Mouse (Mus musculus) lung, postnatal 0 days (tissue): Measurements from ENCODE around the gene Rps6. TPM values are rescaled to one million over a fixed set of nuclear protein-coding genes. Genes with fewer than 3 reads are reported as not detected.
A peak's percentile ranks its signal among the peaks of the same experiment; 100 is the strongest.

ENCODE experiments used
- ATAC-seq: fragments of 200-750 bp; cut with Nextera tagmentation; 2 replicates; pipeline ENCODE4 v1.8.0; 2017; ENCODE audit warnings: moderate library complexity
- DNase-seq: peaks from one replicate; pipeline ENCODE4 v3.0.0-alpha.2; 2016; ENCODE audit warnings: low spot score
- H3K27ac ChIP-seq: fragments of 300-500 bp; sonication (generic); 2 replicates; pipeline ENCODE4 v1.5.1; 2014; ENCODE audit warnings: antibody characterized with exemption, mild to moderate bottlenecking, low read length, mixed read lengths
- H3K27me3 ChIP-seq: fragments of 300-500 bp; sonication (generic); replicated peaks from 2 replicates; pipeline ENCODE4 v1.6.1; 2014; ENCODE audit warnings: low read length, mixed read lengths; ENCODE audit not compliant: insufficient read depth
- H3K36me3 ChIP-seq: fragments of 300-500 bp; sonication (generic); 2 replicates; pipeline ENCODE4 v1.6.1; 2014; ENCODE audit warnings: low read length, mixed read lengths; ENCODE audit not compliant: insufficient read depth
- H3K4me1 ChIP-seq: fragments of 300-500 bp; sonication (generic); 2 replicates; pipeline ENCODE4 v1.6.1; 2014; ENCODE audit warnings: antibody characterized with exemption, low read depth, low read length, mixed read lengths; ENCODE audit not compliant: insufficient read depth
- H3K4me2 ChIP-seq: fragments of 300-500 bp; sonication (generic); replicated peaks from 2 replicates; pipeline ENCODE4 v1.6.1; 2014; ENCODE audit warnings: low read depth, mild to moderate bottlenecking, low read length, moderate library complexity, mixed read lengths
- H3K4me3 ChIP-seq: fragments of 300-500 bp; sonication (generic); 2 replicates; pipeline ENCODE4 v1.5.1; 2014; ENCODE audit warnings: low read depth, low read length
- H3K9ac ChIP-seq: fragments of 300-500 bp; sonication (generic); replicated peaks from 2 replicates; pipeline ENCODE4 v1.6.1; 2014; ENCODE audit warnings: low read depth, mild to moderate bottlenecking
- H3K9me3 ChIP-seq: fragments of 300-500 bp; sonication (generic); 2 replicates; pipeline ENCODE4 v1.6.1; 2016; ENCODE audit warnings: low read length, mixed read lengths
- CTCF ChIP-seq: IDR thresholded peaks from 2 replicates; pipeline ENCODE4 v1.5.1; 2016; ENCODE audit warnings: antibody characterized with exemption, mild to moderate bottlenecking
- EP300 ChIP-seq: IDR thresholded peaks from 2 replicates; pipeline ENCODE4 v1.6.1; 2016; ENCODE audit warnings: antibody characterized with exemption, mild to moderate bottlenecking, control low read depth
- WGBS: fragments of 180-500 bp; shearing (Covaris S2); extraction: QIAGEN DNeasy Blood & Tissue Kit; methylation state at CpG from one replicate; pipeline ENCODE4 v1.1.7; 2014; 5-methylcytosine and 5-hydroxymethylcytosine counted together
- polyA plus RNA-seq: library from polyadenylated mRNA; unstranded; fragments of >200 nt; fragmentation: Nextera tagmentation; extraction: Ambion mirVana; gene quantifications from 2 replicates; pipeline ENCODE4 v1.2.1, GENCODE M21; 2015

The Rps6 gene
- polyA plus RNA-seq, 1 experiment from 2014 or later: 491 TPM

- DNase-seq: no peak
- 89% methylated on average over 2 of the region's 2 CpGs for WGBS
These were observed 22.3 kb upstream of the Rps6 start for GRCm38 (mm10) chr4:86879477-86879876.

GRCm38 (mm10) chr4:86874146-86874847 lies 17.1 kb upstream of the Rps6 start, which contains the start of gene Acer2:
Acer2 (plus strand) TSS chr4:86874396.
- Histone ChIP-seq H3K9me3 (no peaks in the 10 kb centered on the region), H3K4me2 (peak within 1 kb of the TSS; percentile 96), H3K4me3 (peak within 1 kb of the TSS; percentile 71), H3K36me3 (no peaks in the 10 kb centered on the region), H3K27me3 (no peaks in the 10 kb centered on the region), H3K27ac (peak within 1 kb of the TSS; percentile 76), H3K9ac (peak within 1 kb of the TSS; percentile 74), H3K4me1 (no peaks in the 10 kb centered on the region)
- 2% methylated on average over 44 of the region's 60 CpGs for WGBS
- DNase-seq (peak; percentile 93), ATAC-seq (peak; percentile 99)
- TF ChIP-seq EP300 (no peak), CTCF (peak; percentile 57)

More at GRCm38 (mm10) chr4:86879477-86879876, 22.3 kb upstream of the Rps6 start:
- H3K4me2 ChIP-seq: no peak overlapping the region
- no peak overlapping the region for H3K27ac ChIP-seq
- no peaks in the 10 kb centered on the region; the same call in 1 of the 2 replicates for H3K4me1 ChIP-seq
- ATAC-seq: no peak
- no peaks in the 10 kb centered on the region for H3K9me3 ChIP-seq
- no peak overlapping the region for H3K9ac ChIP-seq
- H3K4me3 ChIP-seq: no peak overlapping the region
- H3K27me3 ChIP-seq: no peaks in the 10 kb centered on the region
- no peak for TF ChIP-seq EP300
- TF ChIP-seq CTCF: no peak
- no peaks in the 10 kb centered on the region for H3K36me3 ChIP-seq

DNA sequence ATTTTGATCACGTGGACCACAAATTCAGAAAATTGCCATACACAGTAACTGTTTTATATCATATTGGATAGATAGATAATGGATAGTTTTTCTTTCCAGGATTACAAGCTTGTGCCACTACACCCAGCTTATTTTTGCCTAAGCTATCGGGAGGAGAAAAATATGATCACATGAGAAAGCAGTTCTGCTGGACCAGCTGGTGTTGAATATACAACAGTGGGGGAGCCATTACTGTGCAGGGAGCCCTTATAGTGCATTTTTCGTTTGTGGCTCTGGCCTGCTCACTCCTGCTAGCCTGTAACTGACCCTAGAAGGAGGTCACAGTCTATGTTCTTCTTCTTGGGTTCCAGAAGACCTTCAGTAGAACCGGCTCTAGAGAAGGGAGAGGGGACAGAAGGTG lies 15.9 kb upstream of the Rps6 start:
- DNase-seq (no peak), ATAC-seq (no peak)
- Histone ChIP-seq H3K4me2 (no peak overlapping the region), H3K4me3 (no peak overlapping the region), H3K27me3 (no peaks in the 10 kb centered on the region), H3K4me1 (no peaks in the 10 kb centered on the region), H3K27ac (no peak overlapping the region), H3K9ac (no peak overlapping the region), H3K9me3 (no peaks in the 10 kb centered on the region), H3K36me3 (no peaks in the 10 kb centered on the region)
- WGBS: 50% methylated on average over 4 of the region's 4 CpGs
- TF ChIP-seq EP300 (no peak), CTCF (no peak)

DNA sequence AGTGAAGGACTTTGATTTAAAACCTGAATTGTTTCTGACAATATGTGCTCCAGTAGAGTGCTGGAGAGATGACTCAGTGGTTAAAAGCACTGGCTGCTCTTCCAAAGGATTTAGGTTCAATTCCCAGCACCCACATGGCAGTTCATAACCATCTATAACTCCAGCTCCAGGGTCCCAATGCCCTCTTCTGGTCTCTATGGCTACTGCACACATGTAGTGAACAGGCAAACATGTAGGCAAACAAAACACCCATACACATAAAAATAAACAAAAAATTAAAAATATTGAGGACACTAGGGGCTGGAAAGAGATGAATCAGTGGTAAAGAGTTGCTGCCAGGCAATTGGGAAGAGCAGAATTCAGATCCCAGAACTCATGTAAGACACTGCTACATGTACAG lies 14.8 kb upstream of the Rps6 start:
- H3K9me3 ChIP-seq: no peaks in the 10 kb centered on the region
- H3K9ac ChIP-seq: no peak overlapping the region
- H3K36me3 ChIP-seq: no peaks in the 10 kb centered on the region
- TF ChIP-seq EP300 (no peak), CTCF (no peak)
- ATAC-seq (no peak), DNase-seq (no peak)
- no peak overlapping the region for H3K27ac ChIP-seq
- H3K4me1 ChIP-seq: no peaks in the 10 kb centered on the region
- H3K27me3 ChIP-seq: no peaks in the 10 kb centered on the region
- no peak overlapping the region for H3K4me2 ChIP-seq
- H3K4me3 ChIP-seq: no peak overlapping the region

DNA sequence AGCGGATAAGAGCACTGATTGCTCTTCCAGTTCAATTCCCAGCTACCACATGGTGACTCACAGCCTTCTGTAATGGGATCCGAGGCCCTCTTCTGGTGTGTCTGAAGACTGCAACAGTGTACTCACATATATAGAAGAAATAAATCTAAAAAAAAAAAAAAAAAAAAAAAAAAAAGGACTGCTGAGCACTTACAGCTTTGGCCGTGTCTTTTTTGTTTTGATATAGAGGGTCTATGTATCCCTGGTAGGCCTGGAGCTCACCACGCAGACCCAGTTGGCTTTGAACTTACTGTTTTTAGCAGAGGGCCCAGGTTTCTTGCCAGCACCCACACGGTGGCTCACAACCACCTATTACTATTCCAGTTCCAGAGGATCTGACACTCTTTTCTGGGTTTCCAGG lies 6.9 kb upstream of the Rps6 start:
- no peaks in the 10 kb centered on the region for H3K4me1 ChIP-seq
- no peak for TF ChIP-seq CTCF
- no peak for TF ChIP-seq EP300
- H3K36me3 ChIP-seq: no peaks in the 10 kb centered on the region
- H3K27me3 ChIP-seq: no peaks in the 10 kb centered on the region
- no peak for ATAC-seq
- DNase-seq: no peak
- H3K9ac ChIP-seq: no peak overlapping the region
- no peak overlapping the region for H3K4me3 ChIP-seq
- no peaks in the 10 kb centered on the region for H3K9me3 ChIP-seq
- WGBS: 74% methylated on average over 5 of the region's 5 CpGs
- no peak overlapping the region for H3K27ac ChIP-seq
- no peak overlapping the region for H3K4me2 ChIP-seq

DNA sequence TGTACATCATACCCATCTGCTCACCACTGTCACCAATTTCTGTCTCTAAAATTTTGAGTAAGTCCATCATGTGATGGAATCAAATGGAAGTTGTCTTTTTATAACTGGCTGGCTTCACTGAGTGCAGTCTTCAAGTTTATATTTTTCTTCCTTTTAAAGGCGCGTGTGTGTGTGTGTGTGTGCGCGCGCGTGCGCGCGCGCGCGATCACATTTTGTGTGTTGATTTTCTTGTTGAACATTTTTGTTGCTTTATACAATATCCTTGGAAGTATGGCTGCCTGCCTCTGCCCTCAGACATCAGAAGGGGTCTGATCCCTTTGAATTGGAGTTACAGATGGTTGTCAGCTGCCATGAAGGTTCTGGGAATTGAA lies 843 bp upstream of the Rps6 start:
- peaks cover 6% of the 10 kb centered on the region; the same call in 1 of the 2 replicates for H3K4me1 ChIP-seq
- H3K4me3 ChIP-seq: peak overlapping the region; percentile 94
- H3K9ac ChIP-seq: peak overlapping the region; percentile 99
- DNase-seq (no peak), ATAC-seq (no peak)
- H3K27me3 ChIP-seq: no peaks in the 10 kb centered on the region
- WGBS: 51% methylated on average over 12 of the region's 12 CpGs
- H3K4me2 ChIP-seq: peak overlapping the region; percentile 78
- peaks cover 4% of the 10 kb centered on the region for H3K36me3 ChIP-seq
- no peaks in the 10 kb centered on the region for H3K9me3 ChIP-seq
- H3K27ac ChIP-seq: peak overlapping the region; percentile 97; the same call in 1 of the 2 replicates
- TF ChIP-seq EP300 (no peak), CTCF (no peak)
